Mouse (Mus musculus): ENCODE data around the gene Ddx3x.

GRCm38 (mm10) chrX:13285772-13286171, 5.0 kb downstream of the Ddx3x start:
- TF ChIP-seq USF1 (IDR thresholded peaks at IDR 0.05; ENCODE audit: low read depth) (no peak), TCF12 (IDR thresholded peaks at IDR 0.05; ENCODE audit: insufficient read depth, poor library complexity, severe bottlenecking) (no peak), CEBPB (IDR thresholded peaks at IDR 0.05; ENCODE audit: insufficient read depth, poor library complexity, severe bottlenecking) (no peak), MAX (IDR thresholded peaks at IDR 0.05; ENCODE audit: low read depth) (no peak), POLR2AphosphoS2 (IDR thresholded peaks at IDR 0.05; ENCODE audit: insufficient read length, low read depth) (no peak), SRF (IDR thresholded peaks at IDR 0.05; ENCODE audit: control insufficient read depth, insufficient read length, low read depth) (no peak), POLR2A (IDR thresholded peaks at IDR 0.05; ENCODE audit: insufficient read length, low read depth) (no peak)

All from myocyte (in vitro differentiated cells).